Mouse (Mus musculus) adrenal gland, adult 18-20 months (tissue): Measurements from ENCODE around the gene Pip4k2c. TPM values are rescaled to one million over a fixed set of nuclear protein-coding genes. Genes with fewer than 3 reads are reported as not detected.
"Not testable (repeated sequence)": the region's sequence is repeated elsewhere in the genome, so short reads cannot be mapped to it uniquely, and the experiment has no call there.

Experiments
- DNase-seq, 2 experiments: peaks; one replicate each; pipeline ENCODE4 v3.0.0; 2021 to 2022; ENCODE audit warnings: low spot score in 2 of 2
- total RNA-seq, 2 experiments: library from RNA; stranded (reverse); gene quantifications; 1 replicate in 1 of 2; 2 replicates in 1 of 2; pipeline ENCODE4 v1.2.3; 2021

Gene Pip4k2c
- total RNA-seq, 2 experiments from 2014 or later, result 41.5 to 44.7 TPM

DNA sequence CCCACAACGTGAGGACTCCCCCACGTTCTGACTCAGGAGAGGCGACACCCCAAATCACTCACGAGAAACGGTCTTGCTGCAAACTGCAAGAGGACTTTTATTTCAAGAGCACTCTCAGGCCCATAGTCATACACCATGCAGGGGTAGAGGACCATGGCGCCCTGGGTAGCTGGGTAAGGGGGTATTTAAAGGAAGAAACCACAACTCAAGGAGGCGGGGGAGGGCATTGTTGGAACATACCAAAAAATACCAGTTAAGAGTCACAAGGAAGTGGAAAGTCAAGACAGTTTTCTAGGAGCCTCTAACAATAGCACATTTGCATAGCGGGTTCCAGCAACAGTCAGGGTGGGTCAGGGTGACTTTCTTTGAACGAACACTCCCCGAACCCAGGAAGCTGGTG lies 58.8 kb downstream of the Pip4k2c start:
- DNase-seq, result not testable (repeated sequence)

DNA sequence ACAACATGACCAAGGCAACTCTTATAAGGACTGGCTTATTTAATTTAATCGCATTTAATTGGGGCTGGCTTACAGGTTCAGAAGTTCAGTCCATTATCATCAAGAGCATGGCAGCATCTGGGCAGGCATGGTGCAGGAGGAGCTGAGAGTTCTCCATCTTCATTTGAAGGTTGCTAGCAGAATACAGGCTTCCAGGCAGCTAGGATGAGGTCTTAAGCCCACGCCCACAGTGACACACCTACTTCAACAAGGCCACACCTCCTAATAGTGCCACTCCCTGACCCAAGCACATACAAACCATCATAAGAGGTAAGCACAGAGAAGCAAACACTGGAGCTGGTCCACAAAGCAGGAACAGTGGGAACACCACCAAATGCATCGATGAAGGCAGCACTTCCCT lies 60.2 kb downstream of the Pip4k2c start:
- not testable (repeated sequence) for DNase-seq

DNA sequence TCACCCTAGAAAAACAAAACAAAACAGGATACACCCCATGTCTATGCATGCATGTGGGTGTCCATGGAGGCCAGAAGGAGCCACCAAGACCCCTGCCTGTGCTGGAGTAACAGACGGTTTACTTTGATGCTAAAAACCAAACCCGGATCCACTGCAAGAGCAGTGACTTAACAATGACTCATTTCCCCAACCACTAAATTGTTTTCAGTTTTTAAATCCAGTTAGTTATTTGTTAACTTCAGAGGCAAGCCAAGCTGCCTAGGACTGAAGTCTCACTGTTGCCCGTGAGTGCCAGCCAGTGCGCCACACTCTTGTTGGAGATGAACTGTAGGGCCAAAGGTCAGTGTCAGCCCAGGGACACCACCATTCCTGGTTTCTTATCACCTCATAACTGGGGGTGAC lies 60.9 kb downstream of the Pip4k2c start:
- DNase-seq, result no peak

DNA sequence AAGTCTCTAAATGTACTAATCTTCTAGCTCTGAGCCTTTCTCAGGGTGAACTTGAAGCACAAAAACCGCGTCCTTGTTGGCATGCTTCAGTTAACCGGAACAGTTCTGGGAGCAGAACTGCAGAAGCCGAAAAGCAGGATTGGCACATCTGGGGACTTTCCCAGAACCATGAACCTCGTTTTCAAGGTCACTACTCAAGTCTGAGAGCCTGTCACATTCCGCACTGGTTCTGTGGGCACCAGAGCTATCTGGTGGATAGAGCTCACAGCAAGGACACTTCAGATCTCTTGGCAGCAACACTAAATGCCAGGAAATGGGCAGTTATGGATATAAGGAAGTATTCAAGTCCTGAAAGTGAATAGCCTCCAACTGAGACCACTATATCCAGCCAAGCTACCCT lies 64.2 kb downstream of the Pip4k2c start:
- DNase-seq, result no peak

Other genes starting within 250 kb of the Pip4k2c start
- 10 to 100 TPM; 73.0 to 98.7 TPM for gene Ctdsp2, start 232.9 kb downstream of the Pip4k2c start, total RNA-seq
- gene Avil, start 210.9 kb downstream of the Pip4k2c start, total RNA-seq, result 1 to 10 TPM in 1 of 2 experiments, under 1 TPM in 1; 0.67 to 5.5 TPM
- gene Tsfm, start 180.7 kb downstream of the Pip4k2c start, total RNA-seq, result 10 to 100 TPM; 55.1 to 61.3 TPM
- 10 to 100 TPM; 16.0 to 18.2 TPM for gene Mettl1, start 170.2 kb downstream of the Pip4k2c start, total RNA-seq
- gene Eef1akmt3, start 170.1 kb downstream of the Pip4k2c start, total RNA-seq, result under 1 TPM; 0.26 to 0.27 TPM
- gene Cyp27b1, start 163.3 kb downstream of the Pip4k2c start, total RNA-seq, result under 1 TPM; 0.42 to 0.56 TPM
- gene March9, start 151.4 kb downstream of the Pip4k2c start, total RNA-seq, result 1 to 10 TPM; 6.3 to 6.8 TPM
- gene Cdk4, start 148.1 kb downstream of the Pip4k2c start, total RNA-seq, result 100 to 1,000 TPM; 138 to 172 TPM
- 100 to 1,000 TPM; 106 to 107 TPM for gene Tspan31, start 141.3 kb downstream of the Pip4k2c start, total RNA-seq
- gene Agap2, start 136.3 kb downstream of the Pip4k2c start, total RNA-seq, result 1 to 10 TPM; 3.1 to 3.2 TPM
- gene Os9, start 90.5 kb downstream of the Pip4k2c start, total RNA-seq, result 100 to 1,000 TPM; 114 to 147 TPM
- 1 to 10 TPM; 7.8 to 8.6 TPM for gene B4galnt1, start 46.4 kb downstream of the Pip4k2c start, total RNA-seq
- gene Slc26a10, start 30.9 kb downstream of the Pip4k2c start, total RNA-seq, result 1 to 10 TPM; 1.1 to 1.8 TPM
- gene Arhgef25, start 21.5 kb downstream of the Pip4k2c start, total RNA-seq, result 10 to 100 TPM; 18.8 to 20.3 TPM
- 10 to 100 TPM; 63.0 to 67.6 TPM for gene Dtx3, start 15.9 kb downstream of the Pip4k2c start, total RNA-seq
- 1 to 10 TPM; 5.4 to 8.0 TPM for gene Kif5a, start 51.8 kb upstream of the Pip4k2c start, total RNA-seq
- 100 to 1,000 TPM; 143 to 159 TPM for gene Dctn2, start 54.8 kb upstream of the Pip4k2c start, total RNA-seq
- gene Mbd6, start 77.4 kb upstream of the Pip4k2c start, total RNA-seq, result 10 to 100 TPM; 38.9 to 45.4 TPM
- 10 to 100 TPM; 80.9 to 98.6 TPM for gene Mars, start 100.2 kb upstream of the Pip4k2c start, total RNA-seq
- gene Arhgap9, start 110.4 kb upstream of the Pip4k2c start, total RNA-seq, result 1 to 10 TPM; 1.7 to 2.9 TPM
- 1 to 10 TPM; 3.3 to 4.1 TPM for gene Gli1, start 130.4 kb upstream of the Pip4k2c start, total RNA-seq
- gene Inhbe, start 142.8 kb upstream of the Pip4k2c start, total RNA-seq, result not detected
- not detected for gene Inhbc, start 158.8 kb upstream of the Pip4k2c start, total RNA-seq
- gene R3hdm2, start 168.7 kb upstream of the Pip4k2c start, total RNA-seq, result 100 to 1,000 TPM; 104 to 117 TPM